Mouse (Mus musculus) frontal cortex, adult 2 months (tissue): ENCODE measurements around the gene Il12rb1. TPM values are rescaled to one million over a fixed set of nuclear protein-coding genes. Genes with fewer than 3 reads are reported as not detected.

Source experiments
- DNase-seq, 2 experiments: peaks; one replicate each; pipeline ENCODE4 v3.0.0; 2022; ENCODE audit warnings: low spot score in 1 of 2; ENCODE audit errors: extremely low spot score in 1 of 2
- polyA plus RNA-seq: library from polyadenylated mRNA; depleted of rRNA; stranded (reverse); fragments of >200 nt; gene quantifications from 2 replicates; pipeline ENCODE4 v1.2.3, GENCODE M21; 2012; rRNA removed

The Il12rb1 gene
- polyA plus RNA-seq, 1 experiment, result 0.48 TPM

- no peak for DNase-seq
Observed at GRCm38 (mm10) chr8:70869199-70869571, 60.9 kb downstream of the Il12rb1 start.

DNA sequence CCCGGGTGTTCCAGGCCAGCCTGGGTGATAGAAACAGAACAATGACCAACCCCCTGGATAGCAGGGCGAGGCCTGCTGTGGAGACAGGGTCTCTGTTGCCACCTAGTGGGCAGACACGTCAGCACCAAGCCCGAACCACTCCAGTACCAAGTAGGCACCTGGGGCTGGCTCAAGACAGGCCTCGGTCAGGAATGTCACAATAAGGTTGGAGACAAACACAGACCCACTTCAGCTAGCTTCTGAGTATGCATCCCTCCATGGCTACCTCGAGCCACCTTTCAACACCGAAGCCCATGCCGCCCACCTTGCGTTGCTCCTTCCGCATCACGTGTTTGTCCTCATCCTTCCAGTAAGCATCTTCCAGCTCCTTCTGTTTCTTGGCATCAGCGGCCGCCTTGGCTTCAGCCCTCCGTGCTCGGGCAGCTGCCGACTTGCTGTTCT, 61.4 kb downstream of the Il12rb1 start:
- DNase-seq, result peak; percentile 66 to 87

Other genes starting within 250 kb of the Il12rb1 start
- gene Isyna1, start 214.1 kb upstream of the Il12rb1 start, polyA plus RNA-seq, result 69.0 and 81.9 TPM in 2 replicates
- 266 and 276 TPM in 2 replicates for gene Ssbp4, start 199.6 kb upstream of the Il12rb1 start, polyA plus RNA-seq
- gene Lrrc25, start 192.3 kb upstream of the Il12rb1 start, polyA plus RNA-seq, result 0.78 and 0.86 TPM in 2 replicates
- gene Gdf15, start 176.0 kb upstream of the Il12rb1 start, polyA plus RNA-seq, result 0.15 and 0.20 TPM in 2 replicates
- gene Pgpep1, start 148.1 kb upstream of the Il12rb1 start, polyA plus RNA-seq, result 17.2 and 25.8 TPM in 2 replicates
- 113 and 128 TPM in 2 replicates for gene Lsm4, start 135.2 kb upstream of the Il12rb1 start, polyA plus RNA-seq
- 226 and 228 TPM in 2 replicates for gene Jund, start 109.5 kb upstream of the Il12rb1 start, polyA plus RNA-seq
- 0.32 and 0.40 TPM in 2 replicates for gene Iqcn, start 105.0 kb upstream of the Il12rb1 start, polyA plus RNA-seq
- gene Gm3336, start 89.9 kb upstream of the Il12rb1 start, polyA plus RNA-seq, result 0.12 TPM in 1 of 2 replicates, not detected in the other
- 4.6 and 5.1 TPM in 2 replicates for gene Pde4c, start 84.7 kb upstream of the Il12rb1 start, polyA plus RNA-seq
- 1,054 and 1,113 TPM in 2 replicates for gene Rab3a, start 53.8 kb upstream of the Il12rb1 start, polyA plus RNA-seq
- 47.6 and 60.6 TPM in 2 replicates for gene Mpv17l2, start 47.5 kb upstream of the Il12rb1 start, polyA plus RNA-seq
- gene Pik3r2, start 31.7 kb upstream of the Il12rb1 start, polyA plus RNA-seq, result 180 and 183 TPM in 2 replicates
- 178 and 202 TPM in 2 replicates for gene Mast3, start 3.4 kb upstream of the Il12rb1 start, polyA plus RNA-seq
- gene Arrdc2, start 31.3 kb downstream of the Il12rb1 start, polyA plus RNA-seq, result 24.6 and 27.8 TPM in 2 replicates
- 25.2 and 27.9 TPM in 2 replicates for gene Kcnn1, start 54.8 kb downstream of the Il12rb1 start, polyA plus RNA-seq
- gene Ccdc124, start 65.5 kb downstream of the Il12rb1 start, polyA plus RNA-seq, result 185 and 189 TPM in 2 replicates
- gene Slc5a5, start 84.3 kb downstream of the Il12rb1 start, polyA plus RNA-seq, result 9.9 and 12.3 TPM in 2 replicates
- gene Rpl18a, start 89.0 kb downstream of the Il12rb1 start, polyA plus RNA-seq, result 1,785 and 1,788 TPM in 2 replicates
- 64.9 and 66.1 TPM in 2 replicates for gene Map1s, start 97.5 kb downstream of the Il12rb1 start, polyA plus RNA-seq